Mouse (Mus musculus): Measurements from ENCODE around the gene Arhgef1. TPM values are rescaled to one million over a fixed set of nuclear protein-coding genes. Genes with fewer than 3 reads are reported as not detected.
A peak's percentile ranks its signal among the peaks of the same experiment; 100 is the strongest.
"Not testable (repeated sequence)": the region's sequence is repeated elsewhere in the genome, so short reads cannot be mapped to it uniquely, and the experiment has no call there.

Arhgef1 gene
- total and polyA plus RNA-seq, 3 experiments = 71.4 to 195 (median 79.3) TPM

DNA sequence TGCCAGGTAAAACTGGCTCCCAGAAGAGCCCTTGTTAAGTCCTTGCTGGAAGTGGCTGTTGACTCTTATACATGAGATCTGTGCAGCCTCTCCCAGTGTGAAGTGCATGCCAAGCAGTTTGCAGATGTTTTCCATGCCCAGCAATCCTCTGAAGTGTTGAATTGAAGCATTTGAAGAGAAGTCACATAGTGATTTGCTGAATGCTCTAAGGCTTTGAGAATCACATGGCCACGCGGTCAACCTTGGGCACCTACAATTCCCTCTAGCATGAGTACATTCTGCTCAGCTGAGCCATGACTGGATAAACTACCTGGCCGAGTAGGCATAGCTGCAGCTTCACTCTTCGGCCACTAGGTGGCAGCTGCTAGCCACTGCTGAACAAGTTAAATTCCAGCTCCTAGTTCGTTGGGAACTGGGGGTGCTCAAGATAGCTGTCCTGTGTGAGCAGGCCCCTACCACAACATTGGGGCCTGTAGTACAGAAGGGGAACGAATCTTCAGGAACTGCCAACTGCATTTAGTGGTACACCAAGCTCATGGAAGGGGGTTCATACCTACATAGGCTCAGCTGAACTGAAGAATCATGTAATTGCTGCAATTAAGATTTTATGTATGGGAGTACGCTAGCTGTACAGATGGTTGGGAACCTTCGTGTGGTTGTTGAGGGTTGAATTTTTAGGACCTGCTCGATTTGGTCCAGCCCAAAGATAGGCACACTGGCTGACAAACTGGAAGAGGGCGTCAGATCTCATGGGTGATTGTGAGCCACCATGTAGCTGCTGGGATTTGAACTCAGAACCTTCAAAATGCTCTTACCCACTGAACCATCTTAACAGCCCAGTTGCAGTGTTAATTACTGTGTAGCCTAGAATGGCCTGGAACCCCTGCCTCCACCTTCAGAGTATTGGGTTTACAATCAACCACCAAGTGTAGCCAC is 12.2 kb upstream of the Arhgef1 start:
- DNase-seq = peak; percentile 69

DNA sequence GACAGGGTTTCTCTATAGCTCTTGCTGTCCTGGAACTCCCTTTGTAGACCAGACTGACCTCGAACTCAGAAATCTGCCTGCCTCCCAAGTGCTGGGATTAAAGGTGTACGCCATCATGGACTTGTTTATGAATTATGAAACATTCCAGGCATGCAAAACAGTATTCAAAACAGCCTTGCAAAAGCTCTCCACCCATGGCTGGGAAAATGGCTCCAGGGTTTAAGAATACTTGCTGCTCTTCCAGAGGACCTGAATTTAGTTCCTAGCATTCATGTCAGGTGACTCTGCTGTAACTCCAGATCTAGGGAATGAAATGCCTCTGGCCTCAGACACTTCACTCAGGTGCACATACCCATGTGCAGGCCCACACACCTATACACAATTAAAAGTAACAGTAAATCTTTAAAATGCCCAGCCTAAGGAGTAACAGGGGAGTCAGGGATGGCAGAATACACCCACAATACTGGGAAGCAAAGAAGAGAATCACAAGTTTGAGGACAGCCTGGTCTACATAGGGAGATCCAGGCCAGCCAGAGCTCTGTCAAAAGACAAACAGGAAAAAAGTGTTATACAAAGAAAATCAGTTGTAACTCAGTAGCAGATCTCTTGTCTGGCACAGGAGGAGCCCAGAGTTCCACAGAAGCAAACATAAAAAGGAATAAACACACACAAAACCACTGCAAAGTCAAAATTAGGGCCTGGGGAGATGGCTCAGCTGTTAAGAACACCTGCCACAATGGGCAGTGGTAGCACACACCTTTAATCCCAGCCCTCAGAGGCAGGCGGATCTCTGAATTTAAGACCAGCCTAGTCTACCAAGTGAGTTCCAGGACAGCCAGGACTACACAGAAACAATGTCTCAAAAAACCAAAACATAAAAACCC is 11.2 kb upstream of the Arhgef1 start:
- no peak for DNase-seq

DNA sequence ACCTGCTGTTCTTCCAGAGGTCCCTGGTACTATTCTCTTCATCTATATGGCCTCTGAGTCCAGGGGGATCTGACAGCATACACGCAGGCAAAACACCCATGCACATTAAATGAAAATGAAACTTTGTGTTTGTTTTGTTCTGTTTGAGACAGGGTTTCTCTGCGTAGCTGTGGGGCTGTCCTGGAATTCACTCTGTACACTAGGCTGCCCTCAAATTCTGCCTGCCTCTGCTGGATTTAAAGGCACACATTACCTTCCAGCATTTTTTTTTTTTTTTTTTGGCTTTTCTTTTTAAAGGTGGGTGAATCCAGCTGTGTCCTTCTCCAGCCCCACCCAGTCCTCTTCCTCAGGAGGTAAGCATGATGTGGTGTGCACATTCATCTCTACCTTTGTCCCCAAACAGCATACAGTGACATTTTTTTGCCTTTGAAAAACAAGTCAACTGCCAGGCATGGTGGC is 10.6 kb upstream of the Arhgef1 start:
- no peak for DNase-seq

DNA sequence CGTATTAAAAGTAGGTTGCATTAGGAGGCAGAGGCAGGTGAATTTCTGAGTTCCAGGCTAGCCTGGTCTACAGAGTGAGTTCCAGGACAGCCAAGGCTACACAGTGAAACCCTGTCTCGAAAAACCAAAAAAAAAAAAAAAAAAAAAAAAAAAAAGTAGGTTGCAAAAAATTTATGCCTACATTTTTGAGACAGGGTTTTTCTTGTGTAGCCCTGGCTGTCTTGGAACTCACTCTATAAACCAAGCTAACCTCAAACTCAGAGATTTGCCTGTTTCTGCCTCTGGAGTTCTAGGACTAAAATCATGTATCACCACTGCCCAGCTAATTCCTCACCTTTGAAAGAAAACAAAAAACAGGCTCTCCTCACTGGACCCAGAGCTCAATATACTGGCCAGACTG is 7.0 kb upstream of the Arhgef1 start:
- not testable (repeated sequence) for DNase-seq

DNA sequence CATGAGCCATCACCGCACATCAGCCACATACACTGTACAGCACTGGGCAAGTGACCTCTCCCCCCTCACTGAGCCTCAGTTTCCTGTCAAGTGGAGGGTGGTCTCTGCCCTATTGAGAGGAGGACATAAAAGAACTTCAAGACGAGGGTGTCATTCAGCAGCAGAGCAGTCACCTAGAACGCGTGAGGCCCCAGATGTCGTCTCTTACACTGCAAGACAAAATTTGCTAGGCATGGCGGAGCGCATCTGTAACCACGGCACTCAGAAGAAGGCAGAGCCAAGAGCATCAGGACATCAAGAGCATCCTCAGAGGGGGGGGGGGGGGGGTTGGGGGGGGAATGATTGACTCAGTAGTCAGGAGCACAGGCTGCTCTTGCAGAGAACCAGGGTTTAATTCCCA is 6.4 kb upstream of the Arhgef1 start:
- DNase-seq = no peak

DNA sequence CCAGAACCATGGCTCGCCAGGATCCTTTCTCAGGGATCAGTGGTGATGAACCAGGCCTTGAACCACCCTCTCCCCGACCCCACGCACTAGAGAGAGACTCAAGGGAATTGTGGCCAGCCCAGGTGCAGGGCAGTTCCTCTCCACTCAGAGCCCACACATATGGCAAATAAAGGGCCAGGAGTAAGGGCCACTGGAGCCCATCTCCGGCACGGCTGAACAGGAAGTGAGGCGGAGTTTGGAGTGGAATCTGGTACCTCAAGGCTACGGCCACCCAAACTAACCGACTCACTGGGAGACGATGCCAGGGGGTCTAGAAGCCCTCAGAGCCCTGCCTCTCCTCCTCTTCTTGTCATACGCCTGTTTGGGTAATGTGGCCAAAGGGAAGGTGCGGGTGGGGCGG is 5.5 kb upstream of the Arhgef1 start, which contains the start of gene Cd79a:
TSS of gene Cd79a (plus strand) at position 158 of the 400 bp plus-strand sequence.
- no peak for DNase-seq

DNA sequence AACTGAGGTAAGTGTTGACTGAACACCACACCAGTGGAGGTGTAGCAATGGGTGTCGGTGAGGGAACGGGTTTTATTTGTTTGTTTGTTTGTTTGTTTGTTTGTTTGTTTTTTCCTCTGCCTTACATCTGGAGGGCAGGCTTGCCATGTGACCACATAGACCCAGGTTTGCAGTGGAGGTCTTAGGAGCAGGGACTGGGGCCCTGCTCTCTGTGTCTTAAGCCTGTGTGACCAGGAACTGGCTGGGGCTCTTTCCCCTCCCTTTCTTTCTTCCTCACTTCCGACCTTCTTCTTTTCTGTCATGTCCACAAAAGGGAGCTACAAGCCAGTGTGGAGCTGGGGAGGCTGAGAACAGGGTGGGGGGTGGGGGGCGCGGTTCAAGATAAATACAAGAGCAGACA is 4.8 kb upstream of the Arhgef1 start:
- DNase-seq = no peak

DNA sequence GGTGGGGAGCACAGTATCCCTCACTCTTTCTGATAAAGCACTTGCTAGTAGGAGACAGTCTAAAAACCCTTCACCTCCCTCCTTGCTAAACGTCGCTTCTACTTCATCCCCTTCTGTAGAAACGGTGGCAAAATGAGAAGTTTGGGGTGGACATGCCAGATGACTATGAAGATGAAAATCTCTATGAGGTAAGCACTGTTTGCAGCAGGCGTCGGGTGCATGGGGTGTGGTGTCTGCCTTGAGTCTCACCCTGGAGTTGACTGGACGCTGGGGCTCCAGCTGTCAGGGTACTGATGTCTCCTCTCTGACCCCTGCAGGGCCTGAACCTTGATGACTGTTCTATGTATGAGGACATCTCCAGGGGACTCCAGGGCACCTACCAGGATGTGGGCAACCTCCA is 1.6 kb upstream of the Arhgef1 start:
- DNase-seq = no peak

DNA sequence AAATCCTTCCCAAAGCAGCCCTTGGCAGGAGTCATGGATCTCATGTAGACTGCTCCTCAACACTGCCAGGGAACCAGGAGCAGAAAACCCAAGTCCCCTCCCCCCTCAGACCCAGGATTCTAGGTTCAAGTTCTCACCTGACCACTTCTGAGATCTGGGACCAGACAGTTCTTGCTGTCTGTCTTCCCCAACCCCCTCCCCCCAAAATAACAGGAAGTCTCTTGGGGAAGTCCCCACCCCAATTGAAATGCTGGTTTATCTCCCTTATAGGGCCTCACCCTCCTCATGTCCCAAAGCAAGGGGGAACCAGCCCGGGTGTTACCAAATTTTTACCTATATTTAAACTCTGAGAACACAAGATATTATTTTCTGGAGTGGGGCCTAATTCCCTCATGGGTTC is 870 bp upstream of the Arhgef1 start:
- no peak for DNase-seq

DNA sequence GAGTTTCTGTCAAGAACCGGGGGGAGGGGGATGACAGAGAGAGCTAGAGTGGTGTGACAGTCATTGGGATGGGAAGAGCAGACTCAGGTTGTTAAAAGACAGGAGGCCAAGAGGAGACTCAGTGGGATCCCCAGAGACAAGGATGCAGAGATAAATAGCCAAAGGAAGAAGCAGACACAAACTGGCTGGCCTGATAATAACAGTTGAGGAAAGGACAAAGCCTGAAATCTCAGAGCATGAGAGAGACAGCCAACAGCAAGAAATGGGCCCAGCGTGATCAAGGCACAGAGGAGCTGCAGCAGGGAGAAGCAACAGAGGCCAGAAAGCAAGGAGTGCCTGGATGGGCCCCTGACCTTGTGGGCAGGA is 465 bp upstream of the Arhgef1 start:
- no peak for DNase-seq

DNA sequence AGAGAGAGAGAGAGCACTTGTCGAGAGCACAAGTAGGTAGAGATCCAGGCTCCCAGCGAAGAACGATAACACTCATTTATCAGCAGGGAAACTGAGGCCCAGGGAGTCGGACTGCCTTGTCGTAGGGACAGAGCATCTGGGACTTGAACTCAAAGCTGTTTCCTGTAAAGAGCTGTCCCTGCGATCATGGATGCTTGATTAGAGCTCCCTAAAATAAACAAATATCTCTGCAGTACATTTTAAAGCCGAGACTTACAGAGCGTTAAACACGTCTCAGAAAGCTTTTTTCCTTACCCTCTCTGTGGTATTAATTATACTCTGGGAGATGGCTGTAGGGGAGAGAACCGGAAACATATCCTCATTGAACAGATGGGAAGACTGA is 723 bp downstream of the Arhgef1 start:
- no peak for DNase-seq

DNA sequence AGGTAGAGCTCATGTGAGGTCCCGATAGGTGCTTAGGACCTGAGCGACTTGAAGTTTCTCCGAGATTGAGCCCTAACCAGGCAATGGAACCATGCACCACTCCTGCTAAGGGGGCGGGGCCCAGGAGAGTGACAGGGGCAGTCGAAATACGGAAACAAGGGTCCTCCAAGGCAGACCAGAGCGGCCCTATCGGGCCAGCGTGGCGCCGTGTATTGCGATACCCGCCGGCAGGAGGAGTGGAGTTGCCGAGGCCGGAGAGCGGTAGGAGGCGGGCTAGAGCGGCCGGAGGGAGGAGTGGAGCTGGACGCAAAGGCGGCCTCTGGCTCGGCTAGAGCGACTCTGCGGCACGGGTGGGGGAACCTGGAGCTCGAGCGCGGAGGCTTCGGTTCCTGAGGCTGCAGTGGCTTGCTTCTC is 1.4 kb downstream of the Arhgef1 start:
- DNase-seq = peak; percentile 99

DNA sequence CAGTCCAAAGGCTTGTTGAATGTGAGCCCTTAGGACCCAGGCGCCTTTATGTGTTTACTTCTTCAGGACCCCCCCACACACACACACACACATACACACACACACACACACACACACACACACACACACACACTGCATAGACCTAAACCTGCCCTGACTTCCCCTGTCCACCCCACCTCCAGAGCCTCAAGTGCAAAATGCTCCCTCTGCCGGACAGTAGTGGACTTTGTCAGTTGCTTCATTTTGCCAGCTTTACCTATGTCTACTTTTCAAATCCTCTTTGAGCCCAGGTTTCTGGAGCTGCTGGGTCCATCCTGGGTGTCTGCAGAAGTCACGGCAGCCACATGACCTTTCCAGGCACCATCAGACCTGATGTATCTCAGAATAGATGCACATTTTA is 2.2 kb downstream of the Arhgef1 start:
- peak; percentile 62 for DNase-seq

DNA sequence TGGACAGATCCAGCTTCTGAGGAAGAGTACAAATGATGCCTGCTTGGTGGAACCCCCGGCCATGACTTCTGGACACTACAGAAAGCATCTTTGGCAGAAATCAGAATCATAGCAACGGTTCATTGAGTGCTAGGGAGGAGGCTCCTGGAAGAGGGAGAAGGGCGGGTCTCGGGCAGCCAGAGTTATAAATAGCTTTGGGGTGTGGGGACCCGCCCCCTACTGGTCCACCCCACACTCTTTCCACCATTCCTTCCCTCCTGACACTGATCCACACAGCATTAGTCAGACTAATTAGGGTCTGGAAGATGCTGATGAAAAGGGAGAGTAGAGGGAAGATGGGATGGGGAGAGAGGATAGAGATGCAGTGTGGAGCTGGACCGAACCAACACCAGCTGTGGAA is 3.8 kb downstream of the Arhgef1 start:
- DNase-seq = no peak

DNA sequence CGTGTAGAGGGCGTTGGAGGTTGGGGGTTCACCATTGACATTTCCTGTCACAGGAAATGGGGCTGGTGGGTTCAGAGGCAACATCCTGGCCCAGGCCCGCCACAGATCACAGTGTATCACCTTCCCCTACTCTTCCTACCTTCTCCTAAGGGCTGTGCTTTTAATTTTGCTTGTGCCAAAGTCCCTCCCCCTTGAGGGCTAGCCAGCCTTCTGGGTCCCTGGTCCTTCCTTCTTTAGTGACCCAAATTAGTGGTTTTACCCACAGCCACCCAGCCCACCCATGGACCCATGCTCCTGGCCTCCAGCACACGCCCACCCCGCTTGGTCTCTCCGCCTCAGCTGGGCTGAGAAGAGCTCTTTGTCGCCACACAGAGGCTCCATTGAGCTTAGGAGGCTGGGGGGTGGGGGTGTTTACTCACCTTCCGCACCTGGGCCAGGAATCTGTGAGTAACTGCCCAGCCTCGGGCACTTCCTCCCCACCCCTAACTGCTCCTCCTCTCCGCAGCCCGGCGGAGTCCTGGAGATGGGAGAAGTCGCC is 4.6 kb downstream of the Arhgef1 start:
- no peak for DNase-seq

DNA sequence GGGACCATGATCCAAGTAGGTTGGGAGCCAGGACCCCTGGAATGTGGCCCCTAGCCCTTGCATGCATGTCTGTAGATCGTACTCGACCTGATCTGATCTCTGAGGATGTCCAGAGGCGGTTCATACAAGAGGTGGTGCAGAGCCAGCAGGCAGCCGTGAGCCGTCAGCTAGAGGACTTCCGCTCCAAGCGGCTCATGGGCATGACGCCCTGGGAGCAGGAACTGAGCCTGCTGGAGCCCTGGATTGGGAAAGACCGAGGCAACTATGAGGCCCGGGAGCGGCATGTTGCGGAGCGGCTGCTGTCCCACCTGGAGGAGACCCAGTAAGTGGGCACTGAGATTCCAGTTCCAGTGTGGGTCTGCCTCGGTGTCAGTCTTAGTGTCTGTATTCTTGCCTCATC is 9.8 kb downstream of the Arhgef1 start:
- DNase-seq = no peak

DNA sequence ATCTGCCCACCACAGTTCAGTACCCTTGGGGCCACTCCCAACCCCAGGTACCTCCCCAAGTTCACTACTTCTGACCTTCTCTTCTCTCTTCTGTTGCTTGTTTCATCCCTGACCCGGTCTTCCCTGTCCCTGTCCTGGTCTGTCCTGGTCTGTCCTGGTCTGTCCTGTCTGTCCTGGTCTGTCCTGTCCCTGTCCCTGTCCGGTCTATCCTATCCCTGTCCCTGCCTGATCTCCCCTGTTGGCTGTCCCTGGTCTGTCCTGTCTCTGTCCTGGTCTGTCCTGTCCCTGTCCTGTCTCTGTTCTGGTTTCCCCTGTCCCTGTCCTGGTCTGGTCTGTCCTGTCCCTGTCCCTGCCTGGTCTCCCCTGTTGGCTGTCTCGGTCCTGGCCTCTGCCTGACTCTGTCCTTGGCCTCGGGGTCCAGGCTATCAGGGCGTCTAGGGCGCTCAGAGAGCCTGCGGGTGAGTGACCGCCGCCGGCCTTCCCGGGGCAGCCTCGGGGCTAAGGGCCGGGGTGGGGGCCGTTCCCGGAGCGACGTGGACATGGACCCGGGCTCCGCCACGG is 16.1 kb downstream of the Arhgef1 start:
- peak; percentile 32 for DNase-seq

DNA sequence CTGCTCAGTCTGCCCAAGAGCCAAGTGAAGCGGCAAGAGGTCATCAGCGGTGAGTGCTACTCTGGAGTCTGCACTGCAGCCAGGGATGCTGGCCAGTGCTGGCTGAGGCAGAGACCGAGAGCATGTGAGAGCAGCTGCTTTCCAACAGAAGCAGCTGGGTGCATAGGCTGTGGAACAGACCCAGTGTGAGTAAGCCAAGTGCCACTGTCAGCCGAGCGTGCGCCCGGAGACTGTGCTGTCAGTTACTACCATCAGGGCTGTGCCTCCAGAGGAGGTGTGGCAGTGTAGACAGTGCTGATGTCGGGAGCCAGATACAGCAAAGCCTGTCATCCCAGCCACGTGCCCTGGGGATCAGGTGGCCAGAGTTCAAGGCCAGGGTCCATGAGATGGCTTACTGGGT is 17.0 kb downstream of the Arhgef1 start:
- no peak for DNase-seq

DNA sequence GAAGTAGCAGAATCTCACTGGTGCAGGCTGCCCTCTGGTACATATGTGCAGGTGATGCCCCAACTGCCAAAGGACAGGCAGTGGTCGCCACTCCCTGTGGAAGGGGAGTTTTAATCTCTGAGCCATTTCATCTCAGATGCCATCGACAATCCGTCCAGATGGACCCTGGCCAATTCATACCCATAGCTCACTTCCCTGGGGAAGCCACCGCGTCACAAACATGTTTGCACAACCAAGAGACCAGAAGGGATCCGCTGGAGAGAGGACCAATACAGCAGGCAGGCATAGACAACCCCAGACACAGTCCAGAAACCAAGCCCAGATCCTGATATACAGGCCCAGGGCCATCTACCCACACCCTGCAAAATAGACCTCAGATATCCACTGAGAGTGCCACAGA is 27.8 kb downstream of the Arhgef1 start:
- DNase-seq = no peak

DNA sequence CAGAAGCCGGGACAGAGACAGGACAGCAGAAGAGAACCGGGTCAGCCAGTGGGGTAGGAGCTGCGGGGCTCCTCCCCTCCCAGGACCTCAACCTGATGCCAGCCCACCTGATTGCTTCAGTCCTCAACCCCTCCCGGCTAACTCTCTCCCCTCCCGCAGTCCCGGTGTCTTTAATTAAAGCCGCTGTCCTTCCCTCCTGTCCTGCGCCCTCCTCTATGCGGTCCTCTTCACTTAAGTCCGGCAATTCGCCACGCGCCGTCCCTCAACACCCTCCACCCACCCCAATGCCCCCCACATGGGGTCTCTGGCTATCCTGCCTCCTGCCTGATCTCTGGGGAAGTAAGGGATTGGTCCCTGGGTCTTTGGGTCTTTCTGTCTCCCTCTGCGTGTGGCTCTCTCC is 28.9 kb downstream of the Arhgef1 start:
- no peak for DNase-seq

DNA sequence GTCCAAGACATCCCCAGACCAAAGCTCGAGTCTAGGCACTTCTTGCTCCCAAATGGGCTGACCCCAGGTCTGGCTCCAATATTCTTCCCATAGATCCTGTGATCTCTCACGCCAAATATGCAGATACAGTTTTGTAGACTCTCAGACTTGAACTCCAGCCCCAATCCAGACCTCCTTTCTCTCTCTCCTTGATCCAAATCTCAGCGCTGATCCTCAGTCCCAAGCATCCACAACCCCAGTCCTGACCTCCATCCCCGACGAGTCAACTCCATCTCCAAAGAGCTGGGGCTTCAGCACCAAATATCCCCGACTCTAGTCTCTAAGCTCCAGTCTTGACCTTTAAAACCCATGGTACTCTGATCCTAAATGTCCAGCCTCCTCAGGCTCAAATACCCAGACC is 40.9 kb downstream of the Arhgef1 start:
- DNase-seq = no peak

DNA sequence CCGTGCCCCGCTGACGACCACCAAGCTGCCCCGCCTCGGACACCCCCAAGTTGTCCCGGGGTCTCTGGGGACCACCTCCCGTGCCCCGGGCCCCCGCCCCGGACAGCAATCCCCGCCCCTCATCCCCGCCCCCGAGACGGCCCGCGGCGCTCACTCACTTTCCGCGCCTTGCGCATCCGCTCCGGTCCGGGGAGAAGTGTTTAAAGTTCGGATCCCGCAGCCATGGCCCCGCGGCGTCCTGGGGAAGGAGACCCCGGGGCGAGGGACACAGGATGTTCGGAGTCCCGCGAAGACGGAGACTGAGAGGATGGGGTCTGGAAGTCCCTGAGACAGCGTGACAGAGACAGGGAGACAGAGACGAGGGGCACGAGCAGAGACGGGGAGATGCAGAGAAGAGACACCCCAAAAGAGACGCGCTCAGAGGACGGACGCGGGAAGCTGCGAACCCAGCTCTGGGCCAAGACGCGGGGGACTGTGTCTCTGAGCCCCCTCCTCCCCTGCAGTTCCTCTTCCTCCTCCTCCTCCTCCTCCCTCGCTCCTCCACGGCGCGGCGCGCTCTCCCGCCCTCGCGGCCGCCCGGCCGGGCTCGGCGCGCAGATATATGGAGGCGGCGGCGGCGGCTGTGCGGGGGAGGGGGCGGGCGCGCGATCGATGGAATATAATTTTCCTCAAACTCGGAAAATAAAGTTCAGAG is 41.7 kb downstream of the Arhgef1 start, which contains the start of gene Gm4881:
TSS of gene Gm4881 (minus strand) at position 238 of the 694 bp plus-strand sequence.
- DNase-seq = no peak
